Mouse (Mus musculus): ENCODE results near the gene Gna15. TPM values are rescaled to one million over a fixed set of nuclear protein-coding genes. Genes with fewer than 3 reads are reported as not detected.

The Gna15 gene
- polyA plus RNA-seq, 1 experiment: 0.16 TPM

DNA sequence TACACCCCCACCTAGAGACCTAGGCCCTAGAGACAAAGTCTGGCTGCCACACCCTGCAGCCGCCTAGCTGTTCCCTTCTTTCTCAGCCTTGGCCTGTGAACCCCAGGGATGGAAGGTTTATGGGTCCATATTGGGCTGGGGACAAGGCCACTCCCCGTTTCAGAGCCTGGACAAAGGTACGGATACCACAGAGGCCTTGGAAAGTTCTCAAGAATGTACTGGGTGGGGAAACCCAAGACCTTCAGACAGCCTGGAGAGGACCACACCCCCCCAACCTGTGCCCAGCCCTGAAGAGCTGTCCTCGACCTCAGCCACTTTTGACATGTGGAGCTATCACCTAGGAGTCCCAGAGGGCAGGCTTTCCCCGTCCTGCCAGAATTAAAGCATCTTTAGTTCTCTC lies 24.9 kb upstream of the Gna15 start:
- Histone ChIP-seq H3K79me3 (ENCODE audit: low read depth) (peaks cover 6% of the 10 kb centered on the region), H3K4me3 (ENCODE audit: insufficient read depth, poor library complexity, severe bottlenecking) (no peak overlapping the region), H3K36me3 (ENCODE audit: control insufficient read depth, insufficient read depth) (no peaks in the 10 kb centered on the region), H3K79me2 (ENCODE audit: control insufficient read depth, insufficient read depth) (peaks cover 10% of the 10 kb centered on the region), H3ac (ENCODE audit: control insufficient read depth, insufficient read length, low read depth) (no peak overlapping the region), H3K27me3 (ENCODE audit: control insufficient read depth, insufficient read depth, insufficient read length) (no peaks in the 10 kb centered on the region)
- no peak for TF ChIP-seq CTCF (IDR thresholded peaks at IDR 0.05; ENCODE audit: control insufficient read depth, insufficient read depth, insufficient read length)
- no peak for TF ChIP-seq MAX (IDR thresholded peaks at IDR 0.05)
- no peak for TF ChIP-seq FOSL1 (IDR thresholded peaks at IDR 0.05; ENCODE audit: insufficient read depth, low read length, poor library complexity, severe bottlenecking)
- no peak for TF ChIP-seq MYOG (IDR thresholded peaks at IDR 0.05; ENCODE audit: control insufficient read depth, extremely low read depth, insufficient read length)
- no peak for TF ChIP-seq USF1 (IDR thresholded peaks at IDR 0.05; ENCODE audit: low read depth)
- no peak for TF ChIP-seq CEBPB (IDR thresholded peaks at IDR 0.05; ENCODE audit: low read depth)
- no peak for TF ChIP-seq MYOD1 (IDR thresholded peaks at IDR 0.05; ENCODE audit: control insufficient read depth, insufficient read length, low read depth)

DNA sequence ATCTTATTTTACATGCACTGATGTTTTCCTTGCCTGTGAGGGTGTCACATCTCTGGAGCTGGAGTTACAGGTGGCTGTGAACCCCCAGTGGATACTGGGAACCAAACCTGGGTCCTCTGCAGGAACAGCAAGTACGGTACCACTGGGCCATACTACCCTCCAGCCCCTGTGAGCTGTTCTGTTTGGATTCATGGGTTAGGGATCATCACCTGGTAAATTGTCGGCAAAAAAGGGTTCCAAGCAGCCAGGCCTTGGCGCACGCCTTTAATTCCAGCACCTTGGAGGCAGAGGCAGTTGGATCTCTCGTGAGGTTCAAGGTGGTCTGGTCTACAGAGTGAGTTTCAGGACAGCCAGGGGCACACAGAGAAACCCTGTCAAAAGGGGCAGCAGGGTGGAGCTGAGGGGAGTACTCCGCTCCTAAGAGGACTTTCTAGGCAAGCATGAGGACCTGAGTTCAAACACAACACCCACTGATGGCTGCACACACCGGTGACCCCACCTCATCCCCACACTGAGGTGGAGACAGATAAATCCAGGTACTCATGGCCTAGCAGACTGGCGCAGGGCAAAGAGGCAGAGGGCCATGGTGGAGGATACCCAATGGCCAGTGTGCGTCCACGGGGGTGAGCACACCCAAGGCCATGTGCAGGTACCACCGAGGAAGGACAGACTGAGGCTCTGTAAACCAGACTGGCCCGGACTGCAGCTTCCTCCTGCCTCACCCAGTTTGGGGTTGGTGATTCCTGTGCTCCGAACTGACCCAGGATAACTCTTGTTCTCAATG lies 23.0 kb upstream of the Gna15 start:
- Histone ChIP-seq H3K4me3 (ENCODE audit: insufficient read depth, poor library complexity, severe bottlenecking) (no peak overlapping the region), H3K36me3 (ENCODE audit: control insufficient read depth, insufficient read depth) (no peaks in the 10 kb centered on the region), H3ac (ENCODE audit: control insufficient read depth, insufficient read length, low read depth) (no peak overlapping the region), H3K79me2 (ENCODE audit: control insufficient read depth, insufficient read depth) (peaks cover 30% of the 10 kb centered on the region), H3K79me3 (ENCODE audit: low read depth) (peaks cover 26% of the 10 kb centered on the region), H3K27me3 (ENCODE audit: control insufficient read depth, insufficient read depth, insufficient read length) (no peaks in the 10 kb centered on the region)
- TF ChIP-seq CTCF (IDR thresholded peaks at IDR 0.05; ENCODE audit: control insufficient read depth, insufficient read depth, insufficient read length) (no peak), MYOD1 (IDR thresholded peaks at IDR 0.05; ENCODE audit: control insufficient read depth, insufficient read length, low read depth) (no peak), MAX (IDR thresholded peaks at IDR 0.05) (no peak), CEBPB (IDR thresholded peaks at IDR 0.05; ENCODE audit: low read depth) (no peak), FOSL1 (IDR thresholded peaks at IDR 0.05; ENCODE audit: insufficient read depth, low read length, poor library complexity, severe bottlenecking) (no peak), MYOG (IDR thresholded peaks at IDR 0.05; ENCODE audit: control insufficient read depth, extremely low read depth, insufficient read length) (no peak), USF1 (IDR thresholded peaks at IDR 0.05; ENCODE audit: low read depth) (no peak)

DNA sequence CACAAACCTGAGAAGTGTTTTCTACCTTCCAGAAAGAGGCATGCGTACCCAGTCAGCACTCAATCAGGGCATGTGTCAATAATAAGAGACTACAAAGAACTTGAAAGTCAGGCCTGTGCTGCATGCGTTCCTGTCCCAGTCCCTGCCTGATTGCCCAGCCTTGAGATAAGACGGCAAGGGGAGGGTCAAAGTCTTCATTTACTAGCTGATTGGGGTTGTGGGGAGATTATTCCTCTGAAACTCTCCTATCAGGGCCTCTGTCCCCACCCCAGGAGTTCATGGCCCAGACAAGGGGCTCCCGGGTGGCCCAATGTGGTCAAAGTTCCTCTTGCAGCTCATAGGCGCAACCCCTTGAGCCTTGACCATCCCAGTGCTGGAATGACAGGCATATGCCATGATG lies 22.3 kb upstream of the Gna15 start:
- peaks cover 32% of the 10 kb centered on the region for H3K79me3 ChIP-seq (ENCODE audit: low read depth)
- TF ChIP-seq CEBPB (IDR thresholded peaks at IDR 0.05; ENCODE audit: low read depth) (no peak), MYOG (IDR thresholded peaks at IDR 0.05; ENCODE audit: control insufficient read depth, extremely low read depth, insufficient read length) (no peak), MAX (IDR thresholded peaks at IDR 0.05) (no peak), FOSL1 (IDR thresholded peaks at IDR 0.05; ENCODE audit: insufficient read depth, low read length, poor library complexity, severe bottlenecking) (no peak), CTCF (IDR thresholded peaks at IDR 0.05; ENCODE audit: control insufficient read depth, insufficient read depth, insufficient read length) (no peak), USF1 (IDR thresholded peaks at IDR 0.05; ENCODE audit: low read depth) (no peak), MYOD1 (IDR thresholded peaks at IDR 0.05; ENCODE audit: control insufficient read depth, insufficient read length, low read depth) (no peak)

DNA sequence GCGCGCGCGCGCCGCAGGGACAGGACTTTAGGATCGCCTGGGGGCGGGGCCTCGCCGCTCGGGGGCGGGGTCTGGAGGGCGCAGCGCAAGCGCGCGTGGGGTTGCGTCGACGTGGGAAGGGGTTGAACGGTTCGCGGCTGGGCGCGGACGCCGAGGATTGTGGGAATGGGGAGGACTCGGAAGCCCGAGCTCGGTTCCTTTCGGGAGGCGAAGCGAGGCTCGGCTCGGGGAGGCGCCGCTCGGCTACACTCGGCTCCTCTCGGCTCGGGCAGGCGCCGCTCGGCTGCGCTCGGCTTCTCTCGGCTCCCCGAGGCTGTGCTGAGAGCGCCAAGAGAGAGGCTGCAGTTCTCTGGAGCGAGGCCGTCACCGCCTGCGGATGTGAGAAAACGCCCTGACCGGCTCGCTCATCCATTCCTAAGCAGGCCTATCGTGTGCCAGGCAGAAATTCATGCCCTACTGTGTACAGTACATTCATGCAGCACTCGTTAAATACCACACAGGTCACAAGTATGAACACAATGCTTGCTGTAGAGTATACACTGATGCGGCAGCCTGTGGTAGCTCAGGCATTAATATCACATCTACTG lies 21.2 kb upstream of the Gna15 start, which contains the start of gene Gna11:
Gene Gna11, minus strand, starts transcription at position 30 of the 587 bp plus-strand sequence.
- TF ChIP-seq MAX (IDR thresholded peaks at IDR 0.05) (peak; percentile 21), MYOG (IDR thresholded peaks at IDR 0.05; ENCODE audit: control insufficient read depth, extremely low read depth, insufficient read length) (no peak)
- Histone ChIP-seq H3K27me3 (ENCODE audit: control insufficient read depth, insufficient read depth, insufficient read length) (no peaks in the 10 kb centered on the region), H3K4me3 (ENCODE audit: insufficient read depth, poor library complexity, severe bottlenecking) (peak within 1 kb of the TSS; percentile 95), H3ac (ENCODE audit: control insufficient read depth, insufficient read length, low read depth) (peak within 1 kb of the TSS; percentile 94), H3K79me2 (ENCODE audit: control insufficient read depth, insufficient read depth) (peaks cover 47% of the 10 kb centered on the region), H3K36me3 (ENCODE audit: control insufficient read depth, insufficient read depth) (no peaks in the 10 kb centered on the region), H3K79me3 (ENCODE audit: low read depth) (peaks cover 42% of the 10 kb centered on the region)

More for the DNA sequence above, 22.3 kb upstream of the Gna15 start:
- no peaks in the 10 kb centered on the region for H3K27me3 ChIP-seq (ENCODE audit: control insufficient read depth, insufficient read depth, insufficient read length)
- H3ac ChIP-seq (ENCODE audit: control insufficient read depth, insufficient read length, low read depth): no peak overlapping the region
- H3K79me2 ChIP-seq (ENCODE audit: control insufficient read depth, insufficient read depth): peaks cover 36% of the 10 kb centered on the region
- no peak overlapping the region for H3K4me3 ChIP-seq (ENCODE audit: insufficient read depth, poor library complexity, severe bottlenecking)
- no peaks in the 10 kb centered on the region for H3K36me3 ChIP-seq (ENCODE audit: control insufficient read depth, insufficient read depth)

DNA sequence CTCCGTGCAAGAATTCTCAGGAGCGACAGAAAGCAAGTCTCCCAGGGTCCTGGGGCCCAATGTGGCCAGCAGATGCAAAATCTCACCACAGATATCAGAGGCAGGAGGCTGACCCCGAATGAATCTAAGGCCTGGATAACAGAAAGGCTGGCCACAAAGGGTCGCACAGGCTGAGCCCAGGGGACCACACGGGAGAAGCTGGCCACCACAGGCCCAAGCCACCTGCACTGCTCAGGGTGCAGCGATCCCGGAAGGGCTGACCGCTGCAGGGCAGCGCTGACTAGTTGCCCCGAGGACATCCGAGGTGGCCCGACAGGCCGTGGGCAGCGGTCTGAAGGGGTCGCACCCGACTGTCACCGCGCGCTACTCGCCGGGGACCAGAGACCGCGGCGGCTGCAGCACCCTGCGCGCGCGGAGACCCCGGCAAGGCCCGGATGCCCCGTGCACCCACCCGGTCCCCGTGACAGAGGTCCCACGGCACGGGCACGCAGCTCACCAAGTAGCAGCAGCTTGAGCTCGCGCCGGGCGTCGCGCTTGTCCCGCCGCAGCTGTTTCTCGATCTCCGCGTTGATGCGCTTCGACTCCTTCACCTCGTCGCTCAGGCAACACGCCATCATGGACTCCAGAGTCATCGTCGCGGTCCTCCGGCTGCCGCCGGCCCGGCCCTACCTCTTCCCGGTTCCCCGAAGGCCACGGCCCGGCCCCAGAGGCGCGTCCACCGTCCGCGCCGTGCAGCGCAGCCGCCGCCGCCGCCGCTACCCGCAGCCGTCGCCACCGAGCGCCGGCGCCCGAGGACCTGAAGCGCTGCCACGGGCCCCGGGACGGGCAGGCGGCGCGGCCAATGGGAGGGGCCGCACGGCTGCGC lies 20.5 kb upstream of the Gna15 start:
- Histone ChIP-seq H3ac (ENCODE audit: control insufficient read depth, insufficient read length, low read depth) (peak overlapping the region; percentile 94), H3K36me3 (ENCODE audit: control insufficient read depth, insufficient read depth) (peaks cover 1% of the 10 kb centered on the region), H3K79me3 (ENCODE audit: low read depth) (peaks cover 50% of the 10 kb centered on the region), H3K79me2 (ENCODE audit: control insufficient read depth, insufficient read depth) (peaks cover 54% of the 10 kb centered on the region), H3K4me3 (ENCODE audit: insufficient read depth, poor library complexity, severe bottlenecking) (peak overlapping the region; percentile 95), H3K27me3 (ENCODE audit: control insufficient read depth, insufficient read depth, insufficient read length) (no peaks in the 10 kb centered on the region)
- no peak for TF ChIP-seq CEBPB (IDR thresholded peaks at IDR 0.05; ENCODE audit: low read depth)
- TF ChIP-seq CTCF (IDR thresholded peaks at IDR 0.05; ENCODE audit: control insufficient read depth, insufficient read depth, insufficient read length): no peak
- no peak for TF ChIP-seq MYOG (IDR thresholded peaks at IDR 0.05; ENCODE audit: control insufficient read depth, extremely low read depth, insufficient read length)
- no peak for TF ChIP-seq FOSL1 (IDR thresholded peaks at IDR 0.05; ENCODE audit: insufficient read depth, low read length, poor library complexity, severe bottlenecking)
- no peak for TF ChIP-seq MAX (IDR thresholded peaks at IDR 0.05)
- TF ChIP-seq USF1 (IDR thresholded peaks at IDR 0.05; ENCODE audit: low read depth): no peak
- TF ChIP-seq MYOD1 (IDR thresholded peaks at IDR 0.05; ENCODE audit: control insufficient read depth, insufficient read length, low read depth): no peak

Measured in C2C12 (cell line).